Mouse (Mus musculus): ENCODE data around the gene Ppm1h. TPM values are rescaled to one million over a fixed set of nuclear protein-coding genes. Genes with fewer than 3 reads are reported as not detected.

Gene Ppm1h
- polyA plus RNA-seq (2015; fragmentation: Nextera tagmentation; extraction: Ambion mirVana), result 10.4 and 12.2 TPM in 2 replicates

- H3K4me3 ChIP-seq (ENCODE audit: low read depth, low read length), result peak within 1 kb of the TSS; percentile 83
- no peaks in the 10 kb centered on the region for H3K27me3 ChIP-seq (replicated peaks; ENCODE audit: insufficient read depth, low read length)
- TF ChIP-seq EP300 (IDR thresholded peaks at IDR 0.05) (no peak), CTCF (IDR thresholded peaks at IDR 0.05) (peak; percentile 69)
- WGBS, result under 1% methylated on average over 72 of the region's 94 CpGs
- ATAC-seq (peak; percentile 93), DNase-seq (ENCODE audit: low spot score) (peak; percentile 81)
- no peaks in the 10 kb centered on the region for H3K9me3 ChIP-seq (ENCODE audit: low read length)
- H3K4me2 ChIP-seq (replicated peaks; ENCODE audit: low read depth, low read length), result peak within 1 kb of the TSS; percentile 96
- H3K27ac ChIP-seq (ENCODE audit: low read length), result peak within 1 kb of the TSS; percentile 85
- H3K9ac ChIP-seq (replicated peaks; ENCODE audit: low read depth), result peak within 1 kb of the TSS; percentile 63
- H3K36me3 ChIP-seq (ENCODE audit: insufficient read depth, low read length), result no peaks in the 10 kb centered on the region
- 0 out of 2 replicates have a peak, but pooled peaks cover 3% of the 10 kb centered on the region for H3K4me1 ChIP-seq (ENCODE audit: insufficient read depth, low read depth, low read length)
Measured at GRCm38 (mm10) chr10:122678541-122679436, at the start of gene Ppm1h. TSS of gene Ppm1h (plus strand) at chr10:122678762.

- Histone ChIP-seq H3K4me1 (ENCODE audit: insufficient read depth, low read depth, low read length) (no peaks in the 10 kb centered on the region), H3K9ac (replicated peaks; ENCODE audit: low read depth) (no peak overlapping the region), H3K36me3 (ENCODE audit: insufficient read depth, low read length) (no peaks in the 10 kb centered on the region), H3K4me2 (replicated peaks; ENCODE audit: low read depth, low read length) (no peak overlapping the region), H3K9me3 (ENCODE audit: low read length) (no peaks in the 10 kb centered on the region), H3K27ac (ENCODE audit: low read length) (no peak overlapping the region), H3K4me3 (ENCODE audit: low read depth, low read length) (no peak overlapping the region), H3K27me3 (replicated peaks; ENCODE audit: insufficient read depth, low read length) (no peaks in the 10 kb centered on the region)
- DNase-seq (ENCODE audit: low spot score) (no peak), ATAC-seq (no peak)
- no peak for TF ChIP-seq CTCF (IDR thresholded peaks at IDR 0.05)
- TF ChIP-seq EP300 (IDR thresholded peaks at IDR 0.05), result no peak
- WGBS, result 57% methylated on average over 4 of the region's 4 CpGs
Measured at GRCm38 (mm10) chr10:122629003-122629402, 49.6 kb upstream of the Ppm1h start.

- ATAC-seq, result no peak
- Histone ChIP-seq H3K27me3 (replicated peaks; ENCODE audit: insufficient read depth, low read length) (no peaks in the 10 kb centered on the region), H3K27ac (ENCODE audit: low read length) (no peak overlapping the region), H3K9me3 (ENCODE audit: low read length) (no peaks in the 10 kb centered on the region), H3K4me1 (ENCODE audit: insufficient read depth, low read depth, low read length) (no peaks in the 10 kb centered on the region), H3K36me3 (ENCODE audit: insufficient read depth, low read length) (no peaks in the 10 kb centered on the region), H3K9ac (replicated peaks; ENCODE audit: low read depth) (no peak overlapping the region), H3K4me3 (ENCODE audit: low read depth, low read length) (no peak overlapping the region), H3K4me2 (replicated peaks; ENCODE audit: low read depth, low read length) (no peak overlapping the region)
- no peak for DNase-seq (ENCODE audit: low spot score)
- TF ChIP-seq CTCF (IDR thresholded peaks at IDR 0.05), result no peak
- TF ChIP-seq EP300 (IDR thresholded peaks at IDR 0.05), result no peak
- WGBS, result 83% methylated on average over 4 of the region's 4 CpGs
Measured at GRCm38 (mm10) chr10:122639879-122640278, 38.7 kb upstream of the Ppm1h start.

- no peaks in the 10 kb centered on the region for H3K9me3 ChIP-seq (ENCODE audit: low read length)
- H3K27me3 ChIP-seq (replicated peaks; ENCODE audit: insufficient read depth, low read length), result no peaks in the 10 kb centered on the region
- no peak for ATAC-seq
- H3K36me3 ChIP-seq (ENCODE audit: insufficient read depth, low read length), result no peaks in the 10 kb centered on the region
- no peak for TF ChIP-seq EP300 (IDR thresholded peaks at IDR 0.05)
- no peak for TF ChIP-seq CTCF (IDR thresholded peaks at IDR 0.05)
- WGBS, result 74% methylated on average over 8 of the region's 8 CpGs
- H3K4me1 ChIP-seq (ENCODE audit: insufficient read depth, low read depth, low read length), result no peaks in the 10 kb centered on the region
- no peak for DNase-seq (ENCODE audit: low spot score)
- H3K4me2 ChIP-seq (replicated peaks; ENCODE audit: low read depth, low read length), result no peak overlapping the region
- no peak overlapping the region for H3K27ac ChIP-seq (ENCODE audit: low read length)
- no peak overlapping the region for H3K9ac ChIP-seq (replicated peaks; ENCODE audit: low read depth)
- no peak overlapping the region for H3K4me3 ChIP-seq (ENCODE audit: low read depth, low read length)
Measured at GRCm38 (mm10) chr10:122641263-122641795, 37.2 kb upstream of the Ppm1h start.

- Histone ChIP-seq H3K27ac (ENCODE audit: low read length) (no peak overlapping the region), H3K27me3 (replicated peaks; ENCODE audit: insufficient read depth, low read length) (no peaks in the 10 kb centered on the region), H3K9ac (replicated peaks; ENCODE audit: low read depth) (no peak overlapping the region), H3K4me3 (ENCODE audit: low read depth, low read length) (no peak overlapping the region), H3K4me1 (ENCODE audit: insufficient read depth, low read depth, low read length) (no peaks in the 10 kb centered on the region), H3K9me3 (ENCODE audit: low read length) (no peaks in the 10 kb centered on the region), H3K4me2 (replicated peaks; ENCODE audit: low read depth, low read length) (no peak overlapping the region), H3K36me3 (ENCODE audit: insufficient read depth, low read length) (no peaks in the 10 kb centered on the region)
- WGBS, result 77% methylated on average over 4 of the region's 4 CpGs
- TF ChIP-seq CTCF (IDR thresholded peaks at IDR 0.05) (no peak), EP300 (IDR thresholded peaks at IDR 0.05) (no peak)
- no peak for ATAC-seq
- DNase-seq (ENCODE audit: low spot score), result no peak
Measured at GRCm38 (mm10) chr10:122642125-122642524, 36.4 kb upstream of the Ppm1h start.

- Histone ChIP-seq H3K9ac (replicated peaks; ENCODE audit: low read depth) (no peak overlapping the region), H3K9me3 (ENCODE audit: low read length) (no peaks in the 10 kb centered on the region), H3K4me2 (replicated peaks; ENCODE audit: low read depth, low read length) (no peak overlapping the region), H3K4me1 (ENCODE audit: insufficient read depth, low read depth, low read length) (no peaks in the 10 kb centered on the region), H3K27me3 (replicated peaks; ENCODE audit: insufficient read depth, low read length) (no peaks in the 10 kb centered on the region), H3K36me3 (ENCODE audit: insufficient read depth, low read length) (no peaks in the 10 kb centered on the region), H3K27ac (ENCODE audit: low read length) (no peak overlapping the region), H3K4me3 (ENCODE audit: low read depth, low read length) (no peak overlapping the region)
- no peak for TF ChIP-seq EP300 (IDR thresholded peaks at IDR 0.05)
- no peak for TF ChIP-seq CTCF (IDR thresholded peaks at IDR 0.05)
- ATAC-seq (no peak), DNase-seq (ENCODE audit: low spot score) (no peak)
- WGBS, result 76% methylated on average over 4 of the region's 4 CpGs
Measured at GRCm38 (mm10) chr10:122651932-122652331, 26.6 kb upstream of the Ppm1h start.

Measured in lung, postnatal 0 days (tissue).